Mouse (Mus musculus): Measurements from ENCODE around the gene Krt6a. TPM values are rescaled to one million over a fixed set of nuclear protein-coding genes. Genes with fewer than 3 reads are reported as not detected.

Krt6a gene
- total and polyA plus RNA-seq, 3 experiments, result not detected

Small RNA genes within 50 kb of the gene (microRNA-seq; reads per million reads assigned to microRNA genes)
- gene Gm44323, result 0 reads per million in 2 experiments
- 0 reads per million in 2 experiments for gene Gm44342
- 0 reads per million in 2 experiments for gene Gm44383
- gene Gm44479, result 0 reads per million in 2 experiments

Other genes with a start within 250 kb of the Krt6a start
- not detected for gene Krt88, start 246.6 kb downstream of the Krt6a start, total RNA-seq (2021)
- not detected in 2 replicates for gene Krt88, start 246.6 kb downstream of the Krt6a start, polyA plus RNA-seq (2012; rRNA removed)
- not detected for gene Krt81, start 230.6 kb downstream of the Krt6a start, total RNA-seq (2021)
- gene Krt81, start 230.6 kb downstream of the Krt6a start, polyA plus RNA-seq (2012; rRNA removed), result not detected in 2 replicates
- not detected for gene Krt86, start 220.8 kb downstream of the Krt6a start, total RNA-seq (2021)
- not detected in 2 replicates for gene Krt86, start 220.8 kb downstream of the Krt6a start, polyA plus RNA-seq (2012; rRNA removed)
- gene Krt83, start 202.8 kb downstream of the Krt6a start, total RNA-seq (2021), result not detected
- gene Krt83, start 202.8 kb downstream of the Krt6a start, polyA plus RNA-seq (2012; rRNA removed), result 0.12 TPM in 1 of 2 replicates, not detected in the other
- gene Gm49425, start 177.0 kb downstream of the Krt6a start, total RNA-seq (2021), result not detected
- not detected in 2 replicates for gene Gm49425, start 177.0 kb downstream of the Krt6a start, polyA plus RNA-seq (2012; rRNA removed)
- gene Krt84, start 161.5 kb downstream of the Krt6a start, total RNA-seq (2021), result not detected
- gene Krt84, start 161.5 kb downstream of the Krt6a start, polyA plus RNA-seq (2012; rRNA removed), result not detected in 2 replicates
- not detected for gene Krt82, start 143.6 kb downstream of the Krt6a start, total RNA-seq (2021)
- not detected in 2 replicates for gene Krt82, start 143.6 kb downstream of the Krt6a start, polyA plus RNA-seq (2012; rRNA removed)
- not detected for gene Krt90, start 131.4 kb downstream of the Krt6a start, total RNA-seq (2021)
- gene Krt90, start 131.4 kb downstream of the Krt6a start, polyA plus RNA-seq (2012; rRNA removed), result not detected in 2 replicates
- gene Krt75, start 120.4 kb downstream of the Krt6a start, total RNA-seq (2021), result not detected
- not detected in 2 replicates for gene Krt75, start 120.4 kb downstream of the Krt6a start, polyA plus RNA-seq (2012; rRNA removed)
- not detected for gene Gm5414, start 66.1 kb downstream of the Krt6a start, total RNA-seq (2021)
- not detected in 2 replicates for gene Gm5414, start 66.1 kb downstream of the Krt6a start, polyA plus RNA-seq (2012; rRNA removed)
- not detected for gene Gm5478, start 46.9 kb downstream of the Krt6a start, total RNA-seq (2021)
- gene Gm5478, start 46.9 kb downstream of the Krt6a start, polyA plus RNA-seq (2012; rRNA removed), result not detected in 2 replicates
- gene Krt6b, start 14.0 kb downstream of the Krt6a start, total RNA-seq (2021), result not detected
- gene Krt6b, start 14.0 kb downstream of the Krt6a start, polyA plus RNA-seq (2012; rRNA removed), result not detected in 2 replicates
- gene Krt5, start 18.6 kb upstream of the Krt6a start, total RNA-seq (2021), result not detected
- gene Krt5, start 18.6 kb upstream of the Krt6a start, polyA plus RNA-seq (2012; rRNA removed), result 0.06 TPM in 1 of 2 replicates, not detected in the other
- not detected for gene Krt71, start 48.8 kb upstream of the Krt6a start, total RNA-seq (2021)
- not detected in 2 replicates for gene Krt71, start 48.8 kb upstream of the Krt6a start, polyA plus RNA-seq (2012; rRNA removed)
- not detected for gene Krt72, start 92.2 kb upstream of the Krt6a start, total RNA-seq (2021)
- gene Krt72, start 92.2 kb upstream of the Krt6a start, polyA plus RNA-seq (2012; rRNA removed), result not detected in 2 replicates
- gene Krt73, start 108.0 kb upstream of the Krt6a start, total RNA-seq (2021), result not detected
- gene Krt73, start 108.0 kb upstream of the Krt6a start, polyA plus RNA-seq (2012; rRNA removed), result not detected in 2 replicates
- not detected for gene Krt2, start 123.9 kb upstream of the Krt6a start, total RNA-seq (2021)
- not detected in 2 replicates for gene Krt2, start 123.9 kb upstream of the Krt6a start, polyA plus RNA-seq (2012; rRNA removed)
- gene Krt1, start 156.5 kb upstream of the Krt6a start, total RNA-seq (2021), result under 1 TPM; 0.10 to 0.17 TPM
- gene Krt1, start 156.5 kb upstream of the Krt6a start, polyA plus RNA-seq (2012; rRNA removed), result 0.68 and 1.2 TPM in 2 replicates
- gene Krt77, start 175.4 kb upstream of the Krt6a start, total RNA-seq (2021), result not detected
- gene Krt77, start 175.4 kb upstream of the Krt6a start, polyA plus RNA-seq (2012; rRNA removed), result not detected in 2 replicates
- not detected for gene Krt76, start 198.6 kb upstream of the Krt6a start, total RNA-seq (2021)
- not detected in 2 replicates for gene Krt76, start 198.6 kb upstream of the Krt6a start, polyA plus RNA-seq (2012; rRNA removed)
- not detected for gene Krt4, start 230.4 kb upstream of the Krt6a start, total RNA-seq (2021)
- 0.08 and 0.33 TPM in 2 replicates for gene Krt4, start 230.4 kb upstream of the Krt6a start, polyA plus RNA-seq (2012; rRNA removed)
- 1 to 10 TPM; 1.1 to 2.3 TPM for gene Krt79, start 246.0 kb upstream of the Krt6a start, total RNA-seq (2021)
- gene Krt79, start 246.0 kb upstream of the Krt6a start, polyA plus RNA-seq (2012; rRNA removed), result 0.26 and 1.8 TPM in 2 replicates

Measured in adrenal gland, adult 2 months (tissue).